Mouse (Mus musculus): ENCODE measurements around the gene Shroom3. TPM values are rescaled to one million over a fixed set of nuclear protein-coding genes. Genes with fewer than 3 reads are reported as not detected.

Gene Shroom3
- total and polyA plus RNA-seq, 3 experiments = not detected

- no peaks in the 10 kb centered on the region for H3K36me3 ChIP-seq (ENCODE audit: control insufficient read depth in 1 of 2, insufficient read depth in 2 of 2, low read length in 2 of 2)
- H3K9me3 ChIP-seq (replicated peaks; ENCODE audit: insufficient read depth, low read length) = no peaks in the 10 kb centered on the region
- no peak overlapping the region for H3K27ac ChIP-seq (ENCODE audit: control insufficient read depth, low read depth, low read length)
- H3K27me3 ChIP-seq (ENCODE audit: control insufficient read depth in 1 of 2, insufficient read depth in 2 of 2, low read length in 2 of 2) = no peaks in the 10 kb centered on the region
- no peak for TF ChIP-seq TBP (IDR thresholded peaks at IDR 0.05; ENCODE audit: low read depth, low read length)
- no peak for TF ChIP-seq ZMIZ1 (IDR thresholded peaks at IDR 0.05; ENCODE audit: low read depth, low read length)
- no peak for TF ChIP-seq NELFE (IDR thresholded peaks at IDR 0.05; ENCODE audit: low read depth, low read length)
- TF ChIP-seq TAL1 (IDR thresholded peaks at IDR 0.05; ENCODE audit: low read length) = no peak
- no peak for TF ChIP-seq GATA1 (IDR thresholded peaks at IDR 0.05; ENCODE audit: low read depth, low read length)
- no peak for TF ChIP-seq ZKSCAN1 (IDR thresholded peaks at IDR 0.05; ENCODE audit: low read depth, low read length)
- TF ChIP-seq POLR2A (IDR thresholded peaks at IDR 0.05; ENCODE audit: control insufficient read depth in 1 of 2, insufficient read depth in 1 of 2, low read depth in 1 of 2, low read length in 2 of 2, poor library complexity in 1 of 2) = no peak
- no peak for TF ChIP-seq MEF2A (IDR thresholded peaks at IDR 0.05; ENCODE audit: extremely low read depth, insufficient replicate concordance, low read depth, low read length, poor library complexity, severe bottlenecking)
- no peak for TF ChIP-seq ZNF384 (IDR thresholded peaks at IDR 0.05; ENCODE audit: low read depth, low read length)
- TF ChIP-seq RAD21 (IDR thresholded peaks at IDR 0.05; ENCODE audit: low read depth, low read length) = no peak
- no peak for TF ChIP-seq USF1 (IDR thresholded peaks at IDR 0.05; ENCODE audit: low read depth, low read length)
- no peak for TF ChIP-seq MAFK (IDR thresholded peaks at IDR 0.05; ENCODE audit: borderline replicate concordance, low read depth, low read length)
- TF ChIP-seq CTCF (IDR thresholded peaks at IDR 0.05 in 2 of 3, conservative IDR thresholded peaks at IDR 0.05 in 1 of 3; ENCODE audit: control insufficient read depth in 1 of 3, insufficient read depth in 1 of 3, low read depth in 2 of 3, low read length in 3 of 3, poor library complexity in 1 of 3, severe bottlenecking in 1 of 3) = no peak
- no peak for TF ChIP-seq GABPA (IDR thresholded peaks at IDR 0.05; ENCODE audit: low read depth, low read length)
- no peak for TF ChIP-seq MAZ (IDR thresholded peaks at IDR 0.05; ENCODE audit: low read depth, low read length)
- TF ChIP-seq HCFC1 (IDR thresholded peaks at IDR 0.05; ENCODE audit: low read depth, low read length) = no peak
- no peak for DNase-seq (ENCODE audit: low read depth, low spot score)
- no peak overlapping the region for H3K4me3 ChIP-seq (ENCODE audit: control insufficient read depth in 1 of 2, insufficient read depth in 1 of 2, low read depth in 2 of 2, low read length in 2 of 2)
- H3K79me2 ChIP-seq (ENCODE audit: control insufficient read depth, insufficient read depth, low read length, poor library complexity) = no peaks in the 10 kb centered on the region
- no peak overlapping the region for H3K9ac ChIP-seq (ENCODE audit: control insufficient read depth, low read depth, low read length, poor library complexity, severe bottlenecking)
- no peaks in the 10 kb centered on the region for H3K4me1 ChIP-seq (ENCODE audit: control insufficient read depth in 1 of 2, insufficient read depth in 2 of 2, low read length in 2 of 2)
Measured at GRCm38 (mm10) chr5:92767194-92767777, 84.1 kb downstream of the Shroom3 start.

- no peaks in the 10 kb centered on the region for H3K27me3 ChIP-seq (ENCODE audit: control insufficient read depth in 1 of 2, insufficient read depth in 2 of 2, low read length in 2 of 2)
- H3K4me1 ChIP-seq (ENCODE audit: control insufficient read depth in 1 of 2, insufficient read depth in 2 of 2, low read length in 2 of 2) = no peaks in the 10 kb centered on the region
- no peak overlapping the region for H3K9ac ChIP-seq (ENCODE audit: control insufficient read depth, low read depth, low read length, poor library complexity, severe bottlenecking)
- H3K36me3 ChIP-seq (ENCODE audit: control insufficient read depth in 1 of 2, insufficient read depth in 2 of 2, low read length in 2 of 2) = no peaks in the 10 kb centered on the region
- H3K27ac ChIP-seq (ENCODE audit: control insufficient read depth, low read depth, low read length) = no peak overlapping the region
- no peaks in the 10 kb centered on the region for H3K9me3 ChIP-seq (replicated peaks; ENCODE audit: insufficient read depth, low read length)
- DNase-seq (ENCODE audit: low read depth, low spot score) = no peak
- no peaks in the 10 kb centered on the region for H3K79me2 ChIP-seq (ENCODE audit: control insufficient read depth, insufficient read depth, low read length, poor library complexity)
- no peak overlapping the region for H3K4me3 ChIP-seq (ENCODE audit: control insufficient read depth in 1 of 2, insufficient read depth in 1 of 2, low read depth in 2 of 2, low read length in 2 of 2)
- TF ChIP-seq USF1 (IDR thresholded peaks at IDR 0.05; ENCODE audit: low read depth, low read length) (no peak), RAD21 (IDR thresholded peaks at IDR 0.05; ENCODE audit: low read depth, low read length) (no peak), NRF1 (IDR thresholded peaks at IDR 0.05; ENCODE audit: insufficient read depth, low read depth, low read length, poor library complexity, severe bottlenecking) (no peak), BHLHE40 (IDR thresholded peaks at IDR 0.05; ENCODE audit: borderline replicate concordance, low read depth, low read length) (no peak), HCFC1 (IDR thresholded peaks at IDR 0.05; ENCODE audit: low read depth, low read length) (no peak), MAX (IDR thresholded peaks at IDR 0.05; ENCODE audit: low read length) (no peak), SIN3A (IDR thresholded peaks at IDR 0.05; ENCODE audit: low read length) (no peak), TCF12 (IDR thresholded peaks at IDR 0.05; ENCODE audit: low read depth, low read length) (no peak), UBTF (IDR thresholded peaks at IDR 0.05; ENCODE audit: borderline replicate concordance, insufficient read depth, low read depth, low read length) (no peak), POLR2AphosphoS2 (IDR thresholded peaks at IDR 0.05; ENCODE audit: low read length) (no peak), ZKSCAN1 (IDR thresholded peaks at IDR 0.05; ENCODE audit: low read depth, low read length) (no peak), POLR2AphosphoS5 (IDR thresholded peaks at IDR 0.05; ENCODE audit: borderline replicate concordance, low read depth, low read length) (no peak), CHD1 (IDR thresholded peaks at IDR 0.05; ENCODE audit: low read depth, low read length) (no peak), TAL1 (IDR thresholded peaks at IDR 0.05; ENCODE audit: low read length) (no peak), JUND (IDR thresholded peaks at IDR 0.05; ENCODE audit: low read depth, low read length) (no peak)
Measured at GRCm38 (mm10) chr5:92767857-92768291, 84.6 kb downstream of the Shroom3 start.
